Mouse (Mus musculus) adrenal gland, adult 8-10 months (tissue): ENCODE measurements at regions not wholly inside any gene's neighbourhood (a gene's known extent, or its start where the extent isn't known, plus 50 kb on each side); places are given as distances from the start of the nearest gene placed in this dataset.
A peak's percentile ranks its signal among the peaks of the same experiment; 100 is the strongest.

Experiments used
- DNase-seq: peaks from one replicate; pipeline ENCODE4 v3.0.0; 2022

DNA sequence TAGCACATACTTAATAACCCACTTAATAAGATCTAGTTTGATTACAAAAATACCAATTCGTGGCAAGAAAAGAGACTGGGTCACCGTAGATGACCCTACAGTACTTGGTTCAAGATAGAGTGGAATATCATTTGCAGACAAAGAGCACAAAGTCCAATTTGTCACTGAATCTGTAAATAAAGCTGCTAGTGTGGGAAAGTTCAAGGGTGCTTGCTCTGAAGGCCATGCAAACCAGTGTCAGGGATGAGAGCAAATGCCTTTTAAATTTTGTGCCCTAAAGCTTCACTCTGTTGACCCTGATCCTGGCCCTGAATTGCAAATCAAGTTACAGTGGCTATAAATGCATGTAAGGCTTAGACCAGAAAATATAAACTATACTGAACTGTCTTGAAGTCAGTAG lies 113.1 kb downstream of the Cd55b start:
- peak; percentile 2 for DNase-seq

DNA sequence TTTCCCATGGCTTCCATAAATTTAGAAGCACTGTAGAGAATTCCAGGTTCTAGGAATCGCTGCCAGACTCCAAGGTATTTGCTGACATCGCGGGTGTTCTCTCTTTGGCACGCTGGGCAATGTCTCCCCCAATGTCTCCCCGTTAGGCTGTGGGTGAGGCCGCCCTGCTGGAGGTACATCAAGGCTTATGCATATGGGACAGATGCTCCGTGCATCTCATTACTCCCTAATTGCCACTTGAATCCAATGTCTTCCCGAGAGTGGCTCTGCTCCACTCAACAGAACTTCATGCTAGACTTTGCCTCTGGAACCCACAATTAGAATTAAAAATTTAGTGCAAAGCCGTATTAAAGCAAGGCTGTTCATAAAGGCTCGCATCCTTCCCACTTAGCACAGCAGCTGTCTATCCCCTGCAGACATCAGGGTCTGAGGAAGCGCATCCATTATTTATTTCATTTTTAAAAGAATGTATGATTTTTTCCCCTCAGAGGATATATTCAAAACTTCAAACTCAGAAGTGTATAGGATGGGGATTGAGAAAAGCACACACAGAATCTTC lies 120.9 kb downstream of the Cd55b start:
- no peak for DNase-seq

DNA sequence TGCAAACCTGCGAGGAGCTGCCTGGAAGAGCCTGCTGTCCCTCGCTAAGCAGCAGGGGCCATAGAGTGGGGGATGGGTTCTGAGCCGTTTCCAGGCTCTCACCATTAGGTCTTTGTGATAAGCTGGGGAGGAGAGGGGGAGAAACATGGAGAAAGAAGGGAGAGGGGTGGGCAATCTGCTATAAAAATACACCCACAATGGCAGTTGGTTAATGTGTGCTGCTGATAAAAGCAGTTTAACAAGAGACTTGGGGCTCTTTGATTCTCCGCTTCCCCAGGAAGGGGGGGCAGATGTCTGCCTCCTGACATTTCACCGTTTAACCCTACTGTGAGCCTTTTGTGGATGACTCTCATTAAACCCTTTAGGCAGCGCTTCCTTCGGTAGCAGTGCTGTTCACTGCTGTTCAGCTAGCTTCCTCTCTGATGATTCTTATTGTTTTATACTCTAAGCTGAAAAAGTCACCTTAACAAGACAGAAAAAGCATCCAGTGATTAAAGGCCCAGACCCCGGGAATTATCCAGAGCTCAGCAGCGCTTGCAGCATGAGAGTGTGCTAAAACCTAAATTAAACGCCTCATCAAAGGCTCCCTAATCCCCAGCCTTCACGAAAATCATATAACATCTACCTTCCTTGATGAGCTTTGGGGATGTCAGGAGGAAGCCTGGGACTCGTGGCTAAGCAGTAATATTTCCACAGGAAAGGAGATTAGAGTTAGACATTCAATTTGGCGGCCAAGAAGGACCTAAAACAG lies 122.6 kb downstream of the Cd55b start:
- no peak for DNase-seq

DNA sequence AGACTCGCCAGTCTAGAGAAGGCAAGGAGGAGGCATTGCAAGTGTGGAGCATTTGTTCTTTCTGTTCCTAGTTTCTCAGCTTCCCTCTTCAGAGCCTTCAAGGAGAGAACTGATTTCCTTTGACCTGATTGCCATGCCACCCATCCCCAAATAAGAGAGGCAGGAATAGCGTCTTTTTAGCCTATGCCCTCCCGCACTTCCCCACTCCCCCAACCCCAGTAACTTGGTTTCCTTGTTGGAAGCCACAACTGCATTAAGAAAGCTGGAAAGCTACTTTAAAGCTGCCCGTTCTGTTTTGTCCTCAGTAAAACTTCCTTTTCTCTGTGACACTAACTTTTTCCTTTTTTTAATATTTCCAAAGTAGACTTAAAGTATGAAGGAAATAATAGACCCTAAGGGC lies 123.2 kb downstream of the Cd55b start:
- DNase-seq = no peak

DNA sequence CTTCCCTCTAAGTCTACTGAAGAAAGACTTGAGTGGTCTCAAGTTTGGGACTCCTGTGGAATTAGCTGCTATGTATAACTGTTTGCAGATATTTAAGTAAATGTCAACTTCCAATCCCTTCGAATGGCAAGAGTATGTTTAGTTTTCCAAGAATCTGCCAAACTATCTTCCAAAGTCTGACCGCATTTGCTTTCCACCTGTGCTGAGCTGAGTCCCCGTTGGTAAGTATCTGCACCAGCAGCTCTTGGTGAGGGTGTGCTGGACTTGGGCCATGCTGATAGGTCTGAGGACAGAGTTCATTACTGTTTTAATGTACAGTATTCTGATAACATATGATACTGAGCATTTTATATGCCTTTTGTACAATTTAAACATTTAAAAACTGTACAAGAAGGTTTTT lies 123.7 kb downstream of the Cd55b start:
- DNase-seq = no peak

DNA sequence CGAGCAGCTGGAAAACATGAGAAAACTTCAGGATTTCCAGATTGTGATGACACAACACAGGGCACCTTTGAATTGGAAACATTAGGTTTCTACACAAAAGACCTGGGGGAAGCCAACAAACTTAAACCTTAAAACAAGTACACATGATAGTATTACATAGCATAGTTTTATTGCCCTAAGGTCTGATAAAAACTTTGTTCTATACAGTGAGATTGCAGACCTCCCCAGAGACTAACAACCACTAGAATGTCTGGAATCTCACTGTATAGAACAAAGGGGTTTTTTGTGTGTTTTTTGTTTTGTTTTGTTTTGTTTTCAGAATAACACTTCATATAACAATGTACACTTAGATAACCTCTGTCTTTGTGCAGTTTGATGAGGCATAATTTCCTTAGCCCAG lies 124.2 kb downstream of the Cd55b start:
- no peak for DNase-seq

DNA sequence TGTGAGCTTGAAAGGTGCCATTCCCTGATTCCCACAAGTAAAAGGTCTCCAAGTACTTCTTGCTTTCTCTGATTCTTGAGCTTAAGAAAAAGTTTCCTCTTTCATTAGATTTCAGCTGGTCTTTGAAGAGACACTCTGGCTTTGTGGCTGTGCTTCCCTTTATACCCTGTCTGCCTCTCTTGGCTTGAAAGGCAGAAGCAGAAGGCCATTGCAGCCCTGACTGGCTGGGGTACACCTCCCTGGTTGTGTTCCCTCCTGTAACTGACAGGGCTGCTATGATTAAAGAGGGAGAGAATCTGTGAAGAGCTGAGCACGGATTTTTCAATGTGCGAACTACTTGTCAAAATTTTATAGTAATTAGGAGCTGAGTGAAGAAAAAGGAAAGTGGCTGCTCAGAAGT lies 125.3 kb downstream of the Cd55b start:
- no peak for DNase-seq

DNA sequence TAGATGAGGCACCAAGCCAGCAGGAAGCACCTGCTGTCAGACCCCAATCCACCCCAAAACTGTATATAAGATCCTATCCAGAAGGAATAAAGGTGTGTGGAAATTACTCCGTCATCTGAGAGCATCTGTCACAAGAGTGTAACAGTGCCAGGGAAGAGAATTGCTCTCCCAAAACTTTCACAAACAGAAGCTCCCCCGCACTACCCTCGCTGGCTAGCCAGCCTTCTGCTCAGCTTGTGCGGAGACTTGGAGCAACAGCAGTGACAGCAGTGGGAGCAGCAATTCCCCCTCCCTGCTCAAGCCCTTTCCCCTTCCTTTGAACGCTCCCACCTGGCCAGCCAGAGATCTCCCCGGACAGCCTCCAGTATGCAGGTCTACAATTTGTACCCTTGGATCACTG lies 136.9 kb downstream of the Cd55b start:
- no peak for DNase-seq

DNA sequence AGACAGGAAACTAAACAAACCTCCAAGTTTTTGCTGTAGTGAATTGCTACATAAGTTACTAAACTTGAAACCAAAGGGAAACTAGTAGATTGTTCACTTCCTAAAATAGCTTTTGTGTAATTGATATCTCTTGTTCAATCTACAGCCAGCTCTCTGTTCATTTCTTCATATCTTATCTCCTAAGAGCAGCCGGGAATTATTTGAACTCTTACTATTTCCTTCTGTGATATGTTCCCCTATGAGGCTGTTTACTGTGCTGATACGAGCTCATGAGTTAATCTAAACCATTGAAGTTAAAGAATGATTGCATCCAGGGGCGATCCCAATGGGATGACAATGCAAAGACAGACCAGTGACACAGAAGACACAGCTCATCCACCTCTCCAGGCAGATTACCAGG lies 140.7 kb downstream of the Cd55b start:
- DNase-seq = no peak

DNA sequence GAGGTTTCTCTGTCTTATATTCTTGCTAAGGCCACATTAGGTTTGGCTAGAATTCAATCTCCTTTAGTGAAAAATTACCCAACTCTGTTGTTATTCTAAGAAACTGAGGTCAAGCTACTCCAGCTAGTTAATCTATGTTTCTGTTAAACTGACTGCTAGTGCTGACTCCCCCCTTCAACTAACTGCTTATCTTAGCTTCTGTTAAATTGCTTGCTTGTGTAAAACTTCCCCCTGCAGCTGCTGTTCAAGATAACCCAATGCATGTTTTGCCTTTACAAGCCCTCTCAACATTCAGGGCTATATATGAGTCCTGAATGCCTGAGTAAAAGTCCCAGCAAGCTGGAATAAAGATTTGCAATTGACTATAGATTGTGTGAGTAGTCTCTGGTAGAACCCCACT lies 143.6 kb downstream of the Cd55b start:
- DNase-seq = no peak

DNA sequence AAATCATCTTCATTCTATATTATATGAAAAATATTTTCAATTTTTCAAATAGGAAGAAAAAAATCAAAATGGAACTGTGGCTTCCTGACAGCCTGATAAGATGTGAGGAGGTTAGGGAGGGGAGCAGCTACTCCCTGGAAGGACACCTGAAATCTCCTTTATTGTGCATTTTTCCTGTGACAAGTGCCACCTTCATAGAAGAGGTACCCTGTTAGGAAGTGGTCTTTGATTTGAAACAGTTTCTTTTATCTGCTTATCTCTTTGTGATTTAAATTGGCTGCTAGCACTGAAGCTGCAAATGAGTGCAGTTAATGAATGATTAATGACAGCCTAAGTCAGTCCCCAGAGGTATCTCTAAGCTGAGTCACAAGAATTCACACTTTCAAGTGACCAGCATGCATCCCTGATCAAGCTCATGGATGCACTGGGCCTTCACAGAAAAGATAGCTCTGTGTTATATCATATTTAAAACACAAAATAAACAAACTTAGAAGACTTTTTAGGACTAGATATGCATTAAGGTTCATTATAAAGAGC lies 144.7 kb downstream of the Cd55b start:
- no peak for DNase-seq

DNA sequence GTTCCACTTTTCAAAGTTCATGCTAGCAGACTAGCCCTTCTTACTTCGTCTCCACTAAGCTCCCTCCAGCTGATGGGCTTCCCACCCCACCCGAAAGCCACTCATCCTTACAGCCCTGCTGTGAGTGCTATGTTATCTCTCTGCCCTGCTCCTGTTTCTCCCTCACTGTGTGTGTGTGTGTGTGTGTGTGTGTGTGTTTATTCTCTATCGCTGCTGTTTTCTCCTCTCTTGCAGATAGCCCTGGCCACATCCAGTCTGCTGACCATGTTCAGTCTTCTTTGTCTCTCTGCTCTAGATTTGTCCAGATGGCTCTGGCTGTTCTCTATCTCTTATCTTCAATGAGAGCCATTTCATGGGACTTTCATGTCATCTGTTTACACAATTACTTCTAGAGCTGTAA lies 145.9 kb downstream of the Cd55b start:
- DNase-seq = no peak

DNA sequence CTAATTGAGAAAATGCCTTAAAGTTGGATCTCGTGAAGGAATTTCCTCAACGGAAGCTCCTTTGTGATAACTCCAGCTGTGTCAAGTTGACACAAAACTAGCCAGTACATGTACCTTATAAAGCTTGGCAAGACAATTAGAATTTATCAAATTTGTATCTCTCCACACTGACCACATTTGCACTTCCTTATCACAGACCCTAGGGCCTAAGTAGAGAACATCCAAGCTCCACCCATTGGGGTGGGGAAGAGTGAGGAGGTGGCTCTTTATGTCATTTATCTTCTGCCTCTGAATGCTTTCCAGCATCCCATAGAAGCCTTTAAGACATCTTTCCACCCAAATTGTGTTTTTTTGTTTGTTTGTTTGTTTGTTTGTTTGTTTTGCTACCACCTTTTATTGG lies 146.8 kb downstream of the Cd55b start:
- no peak for DNase-seq

DNA sequence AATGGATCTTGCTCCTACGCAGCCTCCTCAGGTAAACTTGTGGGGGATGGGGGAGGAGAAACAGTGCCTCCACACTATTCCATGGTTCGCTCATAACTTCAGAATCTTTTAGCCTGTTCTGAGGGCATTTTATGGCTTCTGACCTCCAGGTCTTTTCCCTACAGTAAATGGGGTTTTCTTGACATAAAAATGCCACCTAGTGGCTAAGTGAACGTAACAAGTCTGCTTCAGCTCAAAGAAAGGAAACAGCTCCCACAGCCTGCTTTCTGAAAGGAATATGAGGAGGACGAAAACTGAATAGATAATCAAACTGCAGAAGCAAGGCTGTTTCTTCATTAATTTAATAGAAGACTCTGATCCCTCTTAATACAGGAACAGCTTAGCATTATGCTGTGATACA lies 148.3 kb downstream of the Cd55b start:
- no peak for DNase-seq

DNA sequence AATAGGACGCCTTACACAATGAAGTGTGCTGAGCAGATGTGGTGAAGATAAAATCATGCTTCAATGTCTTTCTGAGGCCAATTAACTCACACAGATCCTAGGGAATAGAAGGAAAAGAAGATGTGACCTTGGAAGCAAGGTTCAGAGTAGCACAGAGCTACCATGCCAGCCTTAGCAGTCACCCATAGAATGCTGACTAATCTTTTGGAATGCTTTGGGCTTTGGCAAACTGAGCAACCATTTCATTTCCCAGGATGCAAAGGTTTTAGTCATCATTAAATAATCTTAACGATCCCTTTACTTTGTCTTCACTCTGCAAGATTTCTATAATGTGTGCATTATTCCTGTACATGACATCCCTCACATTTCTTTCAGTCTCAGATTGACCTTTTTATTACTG lies 152.4 kb downstream of the Cd55b start:
- no peak for DNase-seq
